Mouse (Mus musculus): ENCODE measurements around the gene Pacsin2. TPM values are rescaled to one million over a fixed set of nuclear protein-coding genes. Genes with fewer than 3 reads are reported as not detected.
A peak's percentile ranks its signal among the peaks of the same experiment; 100 is the strongest.

Pacsin2 gene
- total RNA-seq, 4 experiments from 2014 or later: 45.3 to 58.5 (median 48.2) TPM

DNA sequence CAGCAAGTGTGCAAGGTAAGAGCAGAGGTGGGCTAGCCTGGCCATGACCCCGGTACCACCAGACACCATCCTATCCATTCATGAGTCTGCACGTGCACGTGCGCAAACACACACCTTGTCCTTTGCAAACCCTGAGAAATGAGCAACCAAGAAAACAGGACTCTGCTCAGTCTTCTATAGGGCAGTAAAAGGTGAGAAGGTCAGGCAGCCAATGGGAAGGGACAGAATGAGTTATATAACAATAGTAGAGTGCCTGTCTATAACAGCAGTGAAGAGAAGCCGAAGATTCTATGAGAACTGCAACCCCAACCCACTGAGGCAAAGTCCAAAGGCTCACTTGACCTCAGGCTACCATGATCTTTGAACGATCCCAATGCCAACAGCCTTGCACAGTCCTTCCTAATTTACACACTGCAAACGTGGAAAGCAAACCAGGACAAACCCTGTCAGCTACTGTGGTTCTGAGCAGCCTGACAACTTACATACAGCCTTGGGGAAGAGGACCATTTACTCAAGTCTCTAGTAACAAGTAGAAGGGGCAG is 12.1 kb downstream of the Pacsin2 start:
- no peak for DNase-seq (ENCODE audit: low spot score in 2 of 2)

- DNase-seq (ENCODE audit: low spot score in 2 of 2): no peak
These were observed 12.7 kb downstream of the Pacsin2 start for GRCm38 (mm10) chr15:83451621-83452210.

DNA sequence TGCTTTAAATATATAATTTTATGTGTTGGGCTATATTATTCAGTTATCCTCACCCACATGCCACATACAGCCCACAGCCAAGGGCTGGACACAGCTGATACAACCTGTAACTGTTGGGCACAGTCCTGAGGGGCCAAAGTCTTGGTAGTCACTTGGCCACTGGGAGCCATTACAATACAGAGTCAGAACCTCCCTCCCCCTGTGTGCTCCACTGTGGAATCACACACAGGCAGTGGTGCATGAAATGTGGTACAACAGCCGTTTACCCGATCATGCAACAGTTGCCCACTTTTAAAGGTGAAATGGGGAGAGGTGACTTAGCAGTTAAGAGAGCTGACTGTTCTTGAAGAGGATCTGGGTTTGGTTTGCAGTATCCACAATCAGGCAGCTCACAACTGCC is 14.4 kb downstream of the Pacsin2 start:
- no peak for DNase-seq (ENCODE audit: low spot score in 2 of 2)

- no peak for DNase-seq (ENCODE audit: low spot score in 2 of 2)
These were observed 15.8 kb downstream of the Pacsin2 start for GRCm38 (mm10) chr15:83448646-83449045.

- no peak for DNase-seq (ENCODE audit: low spot score in 2 of 2)
These were observed 16.4 kb downstream of the Pacsin2 start for GRCm38 (mm10) chr15:83447791-83448544.

- DNase-seq (ENCODE audit: low spot score in 2 of 2): no peak
These were observed 18.5 kb downstream of the Pacsin2 start for GRCm38 (mm10) chr15:83445908-83446307.

- no peak for DNase-seq (ENCODE audit: low spot score in 2 of 2)
These were observed 19.0 kb downstream of the Pacsin2 start for GRCm38 (mm10) chr15:83445383-83445782.

- no peak for DNase-seq (ENCODE audit: low spot score in 2 of 2)
These were observed 20.0 kb downstream of the Pacsin2 start for GRCm38 (mm10) chr15:83444425-83444824.

DNA sequence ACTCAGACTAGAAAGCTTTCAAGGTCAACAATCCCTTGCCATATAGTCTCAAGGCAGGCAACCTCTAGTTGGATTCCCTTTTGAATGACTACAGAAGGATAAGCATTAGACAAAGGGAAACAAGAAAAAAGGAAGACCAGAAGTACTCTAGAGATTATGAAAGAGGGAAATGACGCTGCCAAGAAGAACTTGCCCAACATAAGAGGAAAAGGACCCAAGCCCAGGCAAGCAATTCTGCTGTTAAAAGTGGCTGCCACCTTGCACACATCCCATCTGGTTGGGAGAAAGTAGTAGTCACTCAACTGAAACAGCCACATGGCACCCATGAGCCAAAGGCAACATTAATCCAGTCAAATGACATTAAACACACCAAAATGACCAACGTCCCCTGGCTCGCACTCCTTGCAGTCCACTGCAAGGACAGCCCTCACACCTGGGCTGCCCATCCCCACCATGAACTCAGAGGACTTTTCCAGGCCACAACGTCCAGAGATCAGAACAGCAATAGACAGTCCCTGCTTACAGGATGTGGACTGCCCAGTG is 21.8 kb downstream of the Pacsin2 start:
- no peak for DNase-seq (ENCODE audit: low spot score in 2 of 2)

DNA sequence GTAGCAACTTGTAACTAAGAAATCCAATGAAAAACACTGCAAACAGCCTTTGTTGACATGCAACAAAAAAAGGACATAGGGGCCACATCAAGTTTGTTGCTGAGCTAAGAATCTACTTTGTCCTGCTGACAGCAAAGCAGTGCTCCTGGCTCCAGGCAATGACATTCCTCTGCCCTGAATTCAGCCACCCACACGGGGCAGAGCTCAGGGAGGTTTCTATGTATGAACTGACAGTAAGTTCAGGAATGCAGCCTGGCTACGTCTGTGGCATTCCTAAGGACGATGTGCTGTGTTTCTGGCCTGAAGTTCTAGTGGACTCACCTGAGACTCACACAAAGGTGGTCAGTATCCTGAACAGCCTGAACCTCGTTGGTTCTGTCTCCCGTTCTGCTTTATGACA is 23.7 kb downstream of the Pacsin2 start:
- DNase-seq (ENCODE audit: low spot score in 2 of 2): no peak

- DNase-seq (ENCODE audit: low spot score in 2 of 2): no peak
These were observed 27.9 kb downstream of the Pacsin2 start for GRCm38 (mm10) chr15:83436541-83436940.

- no peak for DNase-seq (ENCODE audit: low spot score in 2 of 2)
These were observed 28.9 kb downstream of the Pacsin2 start for GRCm38 (mm10) chr15:83435324-83436090.

DNA sequence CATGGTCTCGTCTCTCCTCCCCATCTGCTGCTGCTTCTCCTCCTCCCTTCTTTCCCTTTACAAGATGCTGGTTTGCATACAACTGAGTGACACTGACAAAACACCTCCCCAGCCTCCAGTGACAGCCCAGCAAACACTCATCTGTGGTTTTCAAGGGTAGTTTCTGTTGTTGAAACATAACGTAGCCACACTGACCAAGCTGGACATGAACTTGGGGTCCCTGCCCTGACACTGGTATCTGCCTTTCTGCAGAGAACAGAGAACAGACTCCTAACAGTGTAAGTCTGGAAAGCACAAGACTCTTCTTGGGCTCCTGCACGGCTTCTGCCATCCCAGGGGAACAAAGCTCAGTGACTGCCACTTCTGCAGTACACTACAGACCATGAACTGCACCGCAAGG is 29.7 kb downstream of the Pacsin2 start:
- DNase-seq (ENCODE audit: low spot score in 2 of 2): no peak

DNA sequence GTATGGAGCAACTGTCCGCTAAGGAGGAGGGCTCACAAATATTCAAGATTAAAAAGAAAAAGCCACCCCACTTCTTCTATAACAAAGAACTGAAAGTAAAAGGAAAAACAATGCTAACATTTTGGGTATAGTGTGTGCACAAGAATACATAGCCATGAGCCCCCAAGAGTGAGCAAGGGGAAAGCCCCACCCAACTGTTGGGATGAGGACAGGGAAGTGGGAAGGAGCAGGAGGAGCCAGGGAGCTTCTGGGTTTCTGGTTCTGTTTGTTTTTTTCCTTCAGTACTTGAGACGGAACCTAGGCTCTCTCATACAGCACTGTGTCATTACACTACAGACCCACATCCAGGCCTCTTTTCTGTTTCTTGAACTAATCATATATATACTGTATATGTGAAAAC is 31.1 kb downstream of the Pacsin2 start:
- no peak for DNase-seq (ENCODE audit: low spot score in 2 of 2)

DNA sequence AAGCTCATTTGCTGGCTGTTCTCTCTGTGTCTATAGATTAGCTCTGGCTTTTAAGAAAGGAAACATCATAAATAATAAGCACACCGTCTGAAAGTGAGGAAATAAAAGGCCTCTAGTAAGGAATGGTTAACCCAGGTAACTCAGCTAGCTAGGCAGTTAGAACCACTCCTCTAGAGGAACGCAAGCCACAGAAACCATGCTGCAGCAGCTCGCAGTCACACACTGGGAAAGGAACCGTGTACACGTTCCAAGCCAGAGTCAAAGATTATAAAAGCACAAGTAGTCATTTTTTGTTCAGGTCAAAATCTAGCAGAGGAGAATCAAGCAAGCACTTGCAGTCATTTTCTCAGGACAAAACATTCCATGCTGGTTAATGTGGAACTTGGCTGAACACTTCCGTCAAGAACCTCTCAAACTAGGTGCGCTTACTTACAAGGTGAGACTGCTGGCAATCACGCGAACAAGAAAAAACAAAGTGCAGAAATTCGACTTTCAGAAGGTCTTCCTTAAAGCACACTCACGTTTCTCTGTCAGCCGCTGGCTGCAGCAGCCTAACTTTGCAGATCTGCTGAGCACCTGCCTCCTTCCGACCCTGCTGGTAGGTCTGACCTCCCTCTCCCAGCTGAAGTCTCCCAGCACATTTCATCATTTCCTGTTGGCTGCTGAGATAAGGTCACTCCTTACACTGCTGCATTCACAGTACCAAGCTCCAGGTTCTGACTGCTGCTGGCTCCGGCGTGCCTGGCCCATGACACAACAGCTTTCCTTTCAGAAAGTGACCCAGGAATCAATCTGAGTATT is 32.0 kb downstream of the Pacsin2 start:
- DNase-seq (ENCODE audit: low spot score in 2 of 2): peak; percentile 32 to 53

DNA sequence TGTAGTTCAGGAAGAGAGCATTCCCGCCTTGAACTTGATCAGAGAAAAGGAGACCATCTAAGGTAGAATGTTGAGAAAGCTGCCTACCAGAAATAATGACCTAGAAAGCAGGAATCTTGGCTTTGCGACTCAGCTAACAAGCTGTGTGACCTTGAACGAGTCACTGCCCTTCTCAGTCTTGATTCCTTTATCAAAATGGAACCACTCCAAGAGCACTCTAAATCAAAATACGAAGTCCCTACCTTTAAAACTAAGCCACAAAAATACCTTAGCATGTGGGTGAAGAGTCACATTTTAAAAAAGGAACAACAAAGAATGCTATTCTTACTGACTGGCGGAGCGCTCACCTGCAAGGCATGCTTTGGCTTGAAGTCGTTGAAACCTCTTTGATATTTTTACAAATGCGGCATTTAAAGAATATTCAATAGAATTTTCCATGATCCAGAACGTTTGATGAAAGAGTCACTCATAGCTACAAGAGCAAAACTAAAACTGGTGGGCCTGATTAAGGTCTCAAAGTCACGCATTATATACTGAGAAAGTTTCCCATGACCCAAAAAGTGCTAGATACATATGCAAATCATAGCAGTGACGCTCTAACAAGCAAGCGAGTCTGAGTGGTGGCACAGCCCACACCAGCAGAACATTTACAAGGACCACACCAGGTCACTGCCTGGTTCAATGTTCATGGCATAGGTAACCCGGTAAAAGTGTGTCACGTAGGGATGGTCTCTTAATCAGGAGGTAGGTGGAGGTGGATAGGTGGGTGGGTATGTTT is 33.2 kb downstream of the Pacsin2 start:
- DNase-seq (ENCODE audit: low spot score in 2 of 2): no peak

DNA sequence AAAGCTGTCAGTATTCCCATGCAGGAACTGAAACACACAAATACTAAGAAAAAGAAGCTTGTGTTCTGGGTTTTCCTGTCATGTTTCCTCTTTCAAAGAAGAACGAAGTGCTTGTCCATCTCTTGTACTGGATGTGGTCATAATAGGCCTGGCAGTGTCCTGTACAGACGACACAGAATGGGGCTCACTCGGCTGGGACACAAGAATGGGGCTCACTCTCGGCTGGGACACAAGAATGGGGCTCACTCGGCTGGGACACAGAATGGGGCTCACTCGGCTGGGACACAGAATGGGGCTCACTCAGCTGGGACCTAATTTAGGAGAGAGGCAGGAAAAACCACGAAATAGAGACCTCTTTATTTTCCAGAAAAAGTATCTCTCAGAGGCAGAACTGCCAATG is 34.0 kb downstream of the Pacsin2 start:
- no peak for DNase-seq (ENCODE audit: low spot score in 2 of 2)

DNA sequence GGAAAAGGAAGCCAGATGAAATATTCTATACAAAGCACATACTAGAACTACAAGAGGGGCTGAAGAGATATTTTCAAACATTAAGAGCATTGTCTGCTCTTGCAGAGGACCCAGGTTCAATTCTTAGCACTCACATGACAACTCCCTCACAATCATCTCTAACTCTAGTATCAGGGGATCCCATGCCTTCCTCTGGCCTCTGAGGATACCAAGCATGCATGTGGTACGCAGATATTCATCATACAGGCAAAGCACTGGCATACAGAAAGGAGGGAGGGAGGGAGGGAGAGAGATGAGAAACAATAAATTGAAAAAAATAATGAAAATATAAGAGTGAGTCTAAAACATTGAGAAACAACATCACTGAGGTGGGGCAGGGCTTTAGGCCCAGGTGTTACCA is 35.8 kb downstream of the Pacsin2 start:
- no peak for DNase-seq (ENCODE audit: low spot score in 2 of 2)

GRCm38 (mm10) chr15:83427294-83428163 is 36.9 kb downstream of the Pacsin2 start:
- no peak for DNase-seq (ENCODE audit: low spot score in 2 of 2)

Data from gastrocnemius, adult 8-10 months (tissue).